ENCODE assay signal across 8 mouse cellular contexts in genomic region chr5:145140611-145141010, GRCm38 (mm10). TPM values are rescaled to one million over a fixed set of nuclear protein-coding genes. Genes with fewer than 3 reads are reported as not detected.
DNase-seq lines count a peak whose midpoint lies in the region; ATAC-seq and TF ChIP-seq lines count a peak whose summit lies in the region.

No protein-coding gene starts in this region.

- no peak for ATAC-seq in lung, embryonic 16.5 days (ENCODE audit: low read depth)
- ATAC-seq in activated CD4-positive, CD25-positive, alpha-beta regulatory T cell, adult 4 months, result no peak

- no peak for TF ChIP-seq POLR2A in cortical plate, adult 2 months (IDR thresholded peaks at IDR 0.05; ENCODE audit: extremely low read depth, insufficient read depth, low read length)

- 0% methylated on average over 18 of the region's 18 CpGs for WGBS in lung, embryonic 16.5 days
- WGBS in macrophage (ENCODE audit: missing documents), result under 1% methylated on average over 18 of the region's 18 CpGs

- H3K27ac ChIP-seq in lung, embryonic 16.5 days (ENCODE audit: low read length), result peak overlapping the region; percentile 81
- H3K27ac ChIP-seq in cortical plate, adult 2 months (ENCODE audit: insufficient read depth, low read length), result no peak overlapping the region
- H3K27ac ChIP-seq in macrophage, result peak overlapping the region; percentile 96

- peak overlapping the region; percentile 86 for H3K9ac ChIP-seq in lung, embryonic 16.5 days (ENCODE audit: low read length)

- no peaks in the 10 kb centered on the region for H3K9me3 ChIP-seq in lung, embryonic 16.5 days (ENCODE audit: control insufficient read depth, low read length)

- no peak for TF ChIP-seq CTCF in cortical plate, adult 2 months (IDR thresholded peaks at IDR 0.05; ENCODE audit: extremely low read depth, insufficient read depth, low read length)

- DNase-seq in lung, postnatal 10 days, result no peak
- DNase-seq in heart, postnatal 4 days, result peak; percentile 36
- DNase-seq in right cerebral cortex, postnatal 36 days (ENCODE audit: low spot score in 2 of 2), result no peak
- no peak for DNase-seq in gastrocnemius, postnatal 10 days

- peaks cover 23% of the 10 kb centered on the region for H3K36me3 ChIP-seq in lung, embryonic 16.5 days (ENCODE audit: control insufficient read depth, insufficient read depth, low read length)
- H3K36me3 ChIP-seq in macrophage (ENCODE audit: inconsistent target), result peaks cover 47% of the 10 kb centered on the region

- H3K4me2 ChIP-seq in lung, embryonic 16.5 days (ENCODE audit: low read depth, low read length), result peak overlapping the region; percentile 77

- H3K4me1 ChIP-seq in lung, embryonic 16.5 days (replicated peaks; ENCODE audit: control insufficient read depth, insufficient read depth, low read length), result peaks cover 14% of the 10 kb centered on the region
- peaks cover 5% of the 10 kb centered on the region; the same call in 1 of the 2 replicates for H3K4me1 ChIP-seq in cortical plate, adult 2 months (ENCODE audit: control insufficient read depth, insufficient read depth, low read length)

- H3K79me2 ChIP-seq in macrophage (ENCODE audit: inconsistent target), result peaks cover 75% of the 10 kb centered on the region

- H3K4me3 ChIP-seq in lung, embryonic 16.5 days (ENCODE audit: low read length), result peak overlapping the region; percentile 74
- peak overlapping the region; percentile 52 for H3K4me3 ChIP-seq in cortical plate, adult 2 months (ENCODE audit: insufficient read depth, low read length)
- H3K4me3 ChIP-seq in macrophage (ENCODE audit: inconsistent target), result peak overlapping the region; percentile 98

- H3K27me3 ChIP-seq in lung, embryonic 16.5 days (ENCODE audit: control insufficient read depth, insufficient read depth, low read depth, low read length), result no peaks in the 10 kb centered on the region

RNA-seq across cellular contexts. Expression of gene Bud31, which starts 0.4 kb away (rescaled TPM):
- 178 and 181 TPM in 2 replicates for polyA plus RNA-seq in lung, embryonic 16.5 days (2015; fragmentation: Nextera tagmentation; extraction: Ambion mirVana)
- polyA plus RNA-seq in cortical plate, adult 2 months (2012; rRNA removed), result 104 and 105 TPM in 2 replicates
- 10 to 100 TPM; 82.7 to 88.9 TPM for total RNA-seq in heart, postnatal 4 days (2021)
- total RNA-seq in macrophage (2018; cell fraction: chromatin; rRNA removed), result 100 to 1,000 TPM in 17 of 26 experiments, 10 to 100 TPM in 9; 78.4 to 282 (median 114) TPM
- total RNA-seq in macrophage (2018; cell fraction: cytosol; rRNA removed), result 100 to 1,000 TPM; 116 to 165 (median 134) TPM
- 100 to 1,000 TPM in 18 of 26 experiments, 10 to 100 TPM in 8; 82.6 to 220 (median 107) TPM for total RNA-seq in macrophage (2018; cell fraction: nucleus; rRNA removed)
- polyA plus RNA-seq in macrophage (2018), result 133 to 160 TPM (median 139 TPM) in 3 replicates
- polyA plus RNA-seq in activated CD4-positive, CD25-positive, alpha-beta regulatory T cell, adult 4 months (2017; shearing (Covaris generic)), result 100 to 1,000 TPM; 107 to 118 TPM
- total RNA-seq in gastrocnemius, postnatal 10 days (2021), result 10 to 100 TPM; 66.9 to 70.9 TPM

RNA-seq across cellular contexts. Expression of gene Pdap1, which starts 0.6 kb away (rescaled TPM):
- polyA plus RNA-seq in lung, embryonic 16.5 days (2015; fragmentation: Nextera tagmentation; extraction: Ambion mirVana), result 78.0 and 94.0 TPM in 2 replicates
- 74.2 and 92.2 TPM in 2 replicates for polyA plus RNA-seq in cortical plate, adult 2 months (2012; rRNA removed)
- 10 to 100 TPM; 67.6 to 67.7 TPM for total RNA-seq in heart, postnatal 4 days (2021)
- 10 to 100 TPM; 17.8 to 64.3 (median 41.5) TPM for total RNA-seq in macrophage (2018; cell fraction: chromatin; rRNA removed)
- 10 to 100 TPM; 26.7 to 39.4 (median 31.9) TPM for total RNA-seq in macrophage (2018; cell fraction: cytosol; rRNA removed)
- total RNA-seq in macrophage (2018; cell fraction: nucleus; rRNA removed), result 10 to 100 TPM in 25 of 26 experiments, 1 to 10 TPM in 1; 7.9 to 39.1 (median 20.0) TPM
- polyA plus RNA-seq in macrophage (2018), result 39.1 to 134 TPM (median 69.9 TPM) in 3 replicates
- polyA plus RNA-seq in activated CD4-positive, CD25-positive, alpha-beta regulatory T cell, adult 4 months (2017; shearing (Covaris generic)), result 10 to 100 TPM; 32.2 to 41.5 TPM
- 10 to 100 TPM; 70.6 to 74.2 TPM for total RNA-seq in gastrocnemius, postnatal 10 days (2021)

RNA-seq across cellular contexts. Expression of gene Ptcd1, which starts 26.3 kb away (rescaled TPM):
- 15.7 and 15.9 TPM in 2 replicates for polyA plus RNA-seq in lung, embryonic 16.5 days (2015; fragmentation: Nextera tagmentation; extraction: Ambion mirVana)
- polyA plus RNA-seq in cortical plate, adult 2 months (2012; rRNA removed), result 16.4 and 18.5 TPM in 2 replicates
- 10 to 100 TPM; 18.6 to 21.7 TPM for total RNA-seq in heart, postnatal 4 days (2021)
- 10 to 100 TPM in 16 of 26 experiments, 1 to 10 TPM in 10; 2.1 to 28.2 (median 14.7) TPM for total RNA-seq in macrophage (2018; cell fraction: chromatin; rRNA removed)
- total RNA-seq in macrophage (2018; cell fraction: cytosol; rRNA removed), result 10 to 100 TPM in 16 of 26 experiments, 1 to 10 TPM in 10; 4.5 to 15.7 (median 12.0) TPM
- 10 to 100 TPM in 14 of 26 experiments, 1 to 10 TPM in 12; 2.5 to 20.9 (median 10.9) TPM for total RNA-seq in macrophage (2018; cell fraction: nucleus; rRNA removed)
- polyA plus RNA-seq in macrophage (2018), result 8.9 to 12.6 TPM (median 9.1 TPM) in 3 replicates
- polyA plus RNA-seq in activated CD4-positive, CD25-positive, alpha-beta regulatory T cell, adult 4 months (2017; shearing (Covaris generic)), result 10 to 100 TPM in 1 of 2 experiments, 1 to 10 TPM in 1; 7.0 to 18.0 TPM
- 10 to 100 TPM in 1 of 2 experiments, 1 to 10 TPM in 1; 9.9 to 11.0 TPM for total RNA-seq in gastrocnemius, postnatal 10 days (2021)

RNA-seq across cellular contexts. Expression of gene Cpsf4, which starts 26.4 kb away (rescaled TPM):
- 49.1 and 50.4 TPM in 2 replicates for polyA plus RNA-seq in lung, embryonic 16.5 days (2015; fragmentation: Nextera tagmentation; extraction: Ambion mirVana)
- 39.1 and 43.0 TPM in 2 replicates for polyA plus RNA-seq in cortical plate, adult 2 months (2012; rRNA removed)
- total RNA-seq in heart, postnatal 4 days (2021), result 10 to 100 TPM; 16.6 to 17.5 TPM
- total RNA-seq in macrophage (2018; cell fraction: chromatin; rRNA removed), result 10 to 100 TPM; 19.8 to 46.4 (median 32.9) TPM
- 10 to 100 TPM in 21 of 26 experiments, 1 to 10 TPM in 5; 6.8 to 17.3 (median 13.1) TPM for total RNA-seq in macrophage (2018; cell fraction: cytosol; rRNA removed)
- total RNA-seq in macrophage (2018; cell fraction: nucleus; rRNA removed), result 10 to 100 TPM; 13.5 to 45.2 (median 27.0) TPM
- polyA plus RNA-seq in macrophage (2018), result 12.2 to 17.6 TPM (median 16.5 TPM) in 3 replicates
- 10 to 100 TPM; 13.7 to 17.7 TPM for polyA plus RNA-seq in activated CD4-positive, CD25-positive, alpha-beta regulatory T cell, adult 4 months (2017; shearing (Covaris generic))
- 10 to 100 TPM; 11.6 to 13.8 TPM for total RNA-seq in gastrocnemius, postnatal 10 days (2021)

RNA-seq across cellular contexts. Expression of gene Arpc1b, which starts 26.6 kb away (rescaled TPM):
- polyA plus RNA-seq in lung, embryonic 16.5 days (2015; fragmentation: Nextera tagmentation; extraction: Ambion mirVana), result 379 and 391 TPM in 2 replicates
- 74.5 and 84.6 TPM in 2 replicates for polyA plus RNA-seq in cortical plate, adult 2 months (2012; rRNA removed)
- total RNA-seq in heart, postnatal 4 days (2021), result 100 to 1,000 TPM; 123 to 125 TPM
- 100 to 1,000 TPM; 343 to 668 (median 545) TPM for total RNA-seq in macrophage (2018; cell fraction: chromatin; rRNA removed)
- total RNA-seq in macrophage (2018; cell fraction: cytosol; rRNA removed), result 100 to 1,000 TPM; 519 to 764 (median 670) TPM
- 100 to 1,000 TPM; 379 to 691 (median 534) TPM for total RNA-seq in macrophage (2018; cell fraction: nucleus; rRNA removed)
- 401 to 795 TPM (median 759 TPM) in 3 replicates for polyA plus RNA-seq in macrophage (2018)
- 1,000 to 10,000 TPM in 1 of 2 experiments, 100 to 1,000 TPM in 1; 727 to 1,112 TPM for polyA plus RNA-seq in activated CD4-positive, CD25-positive, alpha-beta regulatory T cell, adult 4 months (2017; shearing (Covaris generic))
- total RNA-seq in gastrocnemius, postnatal 10 days (2021), result 10 to 100 TPM; 78.4 to 98.3 TPM
